Mouse (Mus musculus) heart, embryonic 14.5 days (tissue): ENCODE measurements around the gene Zfp644. TPM values are rescaled to one million over a fixed set of nuclear protein-coding genes. Genes with fewer than 3 reads are reported as not detected.

ENCODE experiments used
- ATAC-seq: fragments of 200-750 bp; cut with Nextera tagmentation; 2 replicates; pipeline ENCODE4 v1.8.0; 2017; ENCODE audit warnings: low read depth, moderate TSS enrichment; ENCODE audit not compliant: insufficient number of reproducible peaks, insufficient read depth, low FRiP score
- H3K27ac ChIP-seq, 2 experiments: fragments of 200-500 bp in 1 of 2; fragments of 300-500 bp in 1 of 2; sonication (generic) in 1 of 2; replicated peaks in 1 of 2; 2 replicates each; pipeline ENCODE4 v1.5.1; 2012 to 2014; ENCODE audit warnings: low read depth in 2 of 2, low read length in 2 of 2, control low read depth in 1 of 2, mild to moderate bottlenecking in 1 of 2, mixed read lengths in 1 of 2; ENCODE audit not compliant: control insufficient read depth in 1 of 2, insufficient read depth in 1 of 2
- H3K27me3 ChIP-seq: fragments of 300-500 bp; sonication (generic); 2 replicates; pipeline ENCODE4 v1.6.1; 2014; ENCODE audit warnings: mild to moderate bottlenecking, low read length, control low read depth; ENCODE audit not compliant: control insufficient read depth, insufficient read depth
- H3K36me3 ChIP-seq: fragments of 300-500 bp; sonication (generic); 2 replicates; pipeline ENCODE4 v1.6.1; 2014; ENCODE audit warnings: mild to moderate bottlenecking, control low read depth, low read length, mixed read lengths; ENCODE audit not compliant: control insufficient read depth, insufficient read depth
- H3K4me1 ChIP-seq, 2 experiments: fragments of 200-500 bp in 1 of 2; fragments of 300-500 bp in 1 of 2; sonication (generic) in 1 of 2; 2 replicates each; pipeline ENCODE4 v1.6.1; 2012 to 2014; ENCODE audit warnings: low read length in 2 of 2, control low read depth in 1 of 2, mixed read lengths in 1 of 2; ENCODE audit not compliant: control insufficient read depth in 2 of 2, insufficient read depth in 2 of 2
- H3K4me2 ChIP-seq: fragments of 300-500 bp; sonication (generic); 2 replicates; pipeline ENCODE4 v1.6.1; 2014; ENCODE audit warnings: mild to moderate bottlenecking, low read length
- H3K4me3 ChIP-seq, 2 experiments: fragments of 200-500 bp in 1 of 2; fragments of 300-500 bp in 1 of 2; sonication (generic) in 1 of 2; 2 replicates each; pipeline ENCODE4 v1.5.1; 2012 to 2014; ENCODE audit warnings: low read length in 2 of 2, mild to moderate bottlenecking in 2 of 2, control low read depth in 1 of 2, low read depth in 1 of 2, moderate library complexity in 1 of 2; ENCODE audit not compliant: control insufficient read depth in 1 of 2, insufficient read depth in 1 of 2
- H3K9ac ChIP-seq: fragments of 300-500 bp; sonication (generic); 2 replicates; pipeline ENCODE4 v1.6.1; 2014; ENCODE audit warnings: mild to moderate bottlenecking, low read length
- H3K9me3 ChIP-seq: fragments of 300-500 bp; sonication (generic); 2 replicates; pipeline ENCODE4 v1.6.1; 2016; ENCODE audit warnings: low read length, control low read depth; ENCODE audit not compliant: control insufficient read depth
- WGBS: fragments of 180-500 bp; shearing (Covaris S2); extraction: QIAGEN DNeasy Blood & Tissue Kit; methylation state at CpG from one replicate; pipeline ENCODE4 v1.1.7; 2014; 5-methylcytosine and 5-hydroxymethylcytosine counted together
- polyA plus RNA-seq: library from polyadenylated mRNA; unstranded; fragments of >200 nt; fragmentation: Nextera tagmentation; extraction: Ambion mirVana; gene quantifications from 2 replicates; pipeline ENCODE4 v1.2.1, GENCODE M21; 2014

Gene Zfp644
- polyA plus RNA-seq, 1 experiment from 2014 or later: 74.3 TPM

DNA sequence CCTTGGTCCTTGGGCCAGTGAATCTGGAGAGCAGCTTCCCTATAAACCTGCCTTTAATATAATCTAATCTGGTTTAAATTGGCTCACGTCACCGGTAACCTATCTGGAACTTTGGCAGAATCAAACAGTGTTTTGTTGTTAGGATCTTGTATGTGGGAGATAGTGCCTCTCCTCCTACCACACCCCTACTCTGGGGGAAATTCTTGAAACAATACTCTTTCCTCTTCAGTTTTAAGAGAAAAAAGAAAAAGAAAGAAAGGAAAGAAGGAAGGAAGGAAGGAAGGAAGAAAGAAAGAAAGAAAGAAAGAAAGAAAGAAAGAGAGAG, 13.0 kb upstream of the Zfp644 start:
- no peaks in the 10 kb centered on the region for H3K27me3 ChIP-seq
- H3K4me1 ChIP-seq: peaks cover 26 to 35% of the 10 kb centered on the region in 2 experiments
- ATAC-seq: no peak
- H3K4me3 ChIP-seq: 0 out of 4 replicates have a peak overlapping the region, but pooled peaks of 1 of the 2 experiments have one; percentile 15
- no peaks in the 10 kb centered on the region for H3K9me3 ChIP-seq
- H3K9ac ChIP-seq: no peak overlapping the region
- peak overlapping the region; percentile 27 to 38 for H3K27ac ChIP-seq
- no peaks in the 10 kb centered on the region for H3K36me3 ChIP-seq
- 9% methylated on average over 2 of the region's 2 CpGs for WGBS
- peak overlapping the region; percentile 38 for H3K4me2 ChIP-seq

DNA sequence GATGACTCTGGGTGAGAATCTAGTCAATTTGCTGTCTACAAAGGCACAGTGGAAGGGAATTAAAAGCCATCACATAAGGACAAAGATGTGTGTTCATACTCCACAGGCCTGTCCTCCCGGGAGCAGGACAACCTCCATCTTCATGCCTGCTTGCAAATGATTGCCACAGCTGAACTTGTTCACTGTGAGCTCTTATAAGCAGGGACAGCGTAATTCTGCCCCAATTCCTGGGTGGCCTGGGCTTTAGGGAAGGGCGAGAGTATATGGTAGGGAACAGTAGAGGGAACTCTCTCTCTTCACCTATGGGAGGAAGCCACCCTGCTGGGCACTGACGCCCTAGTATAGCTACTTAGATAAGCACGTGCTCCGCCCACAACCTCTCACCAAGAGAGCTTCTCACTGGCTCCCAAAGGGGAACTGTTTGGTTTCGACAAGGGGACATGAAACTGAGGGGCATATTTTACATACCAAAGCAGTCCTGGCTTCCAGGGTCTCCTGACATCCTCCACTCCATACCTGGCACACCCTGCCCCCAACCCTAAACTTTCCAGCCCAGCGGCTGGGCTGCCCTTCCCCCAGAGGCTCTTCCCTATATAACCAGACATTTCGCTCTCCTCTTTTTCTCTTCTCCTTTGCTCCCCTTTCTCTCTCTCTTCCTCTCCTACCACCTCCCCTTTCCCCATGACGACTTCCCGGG, 12.4 kb upstream of the Zfp644 start:
- WGBS: 16% methylated on average over 11 of the region's 11 CpGs
- Histone ChIP-seq H3K27me3 (no peaks in the 10 kb centered on the region), H3K9me3 (no peaks in the 10 kb centered on the region), H3K9ac (no peak overlapping the region), H3K4me2 (peak overlapping the region; percentile 38), H3K27ac (peak overlapping the region; percentile 27 to 38), H3K4me1 (peaks cover 29 to 41% of the 10 kb centered on the region in 2 experiments), H3K4me3 (0 out of 4 replicates have a peak overlapping the region, but pooled peaks of 1 of the 2 experiments have one; percentile 15), H3K36me3 (no peaks in the 10 kb centered on the region)
- ATAC-seq: peak; percentile 70

DNA sequence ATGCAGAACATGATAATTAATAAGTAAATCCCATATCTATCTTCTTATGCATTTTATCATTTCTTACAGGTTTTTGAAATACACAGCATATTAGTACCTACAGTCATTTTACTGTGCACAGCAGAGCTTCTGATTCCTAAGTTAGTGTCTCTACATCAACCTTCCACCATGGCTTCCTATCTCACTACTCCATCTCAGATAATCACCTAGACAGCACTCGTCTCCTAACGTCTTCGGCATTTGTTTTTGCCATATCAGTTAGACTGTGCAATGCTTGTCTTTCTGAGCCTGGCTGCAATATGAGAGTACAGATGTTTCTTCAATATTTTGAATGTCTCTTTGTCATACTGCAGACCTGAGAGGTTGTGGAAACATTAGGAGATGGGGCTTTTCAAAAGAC, 9.3 kb upstream of the Zfp644 start:
- Histone ChIP-seq H3K4me3 (no peak overlapping the region), H3K4me1 (peaks cover 21 to 31% of the 10 kb centered on the region in 2 experiments), H3K27ac (no peak overlapping the region), H3K36me3 (no peaks in the 10 kb centered on the region), H3K9me3 (no peaks in the 10 kb centered on the region; the same call in 1 of the 2 replicates), H3K9ac (no peak overlapping the region), H3K4me2 (no peak overlapping the region), H3K27me3 (no peaks in the 10 kb centered on the region)
- 70% methylated on average over 3 of the region's 3 CpGs for WGBS
- ATAC-seq: no peak

GRCm38 (mm10) chr5:106705162-106705561, 8.1 kb upstream of the Zfp644 start:
- H3K9ac ChIP-seq: no peak overlapping the region
- no peaks in the 10 kb centered on the region; the same call in 1 of the 2 replicates for H3K9me3 ChIP-seq
- WGBS: 11% methylated on average over 5 of the region's 5 CpGs
- H3K27me3 ChIP-seq: no peaks in the 10 kb centered on the region
- H3K4me2 ChIP-seq: no peak overlapping the region
- no peak for ATAC-seq
- peak overlapping the region in 1 of 2 experiments; percentile 45; a peak in 1 of 4 replicates for H3K27ac ChIP-seq
- peaks cover 13 to 21% of the 10 kb centered on the region in 2 experiments for H3K4me1 ChIP-seq
- H3K4me3 ChIP-seq: no peak overlapping the region
- no peaks in the 10 kb centered on the region for H3K36me3 ChIP-seq

GRCm38 (mm10) chr5:106695681-106696395, 1.2 kb downstream of the Zfp644 start:
- H3K36me3 ChIP-seq: peaks cover 11% of the 10 kb centered on the region
- ATAC-seq: peak; percentile 86
- H3K4me1 ChIP-seq: peaks cover 6 to 32% of the 10 kb centered on the region in 2 experiments
- H3K9me3 ChIP-seq: no peaks in the 10 kb centered on the region
- peak overlapping the region; percentile 99 for H3K9ac ChIP-seq
- H3K27me3 ChIP-seq: no peaks in the 10 kb centered on the region
- H3K4me3 ChIP-seq: peak overlapping the region; percentile 77 to 84
- H3K27ac ChIP-seq: peak overlapping the region; percentile 97 to 99
- H3K4me2 ChIP-seq: peak overlapping the region; percentile 78
- 0% methylated on average over 46 of the region's 63 CpGs for WGBS

- Histone ChIP-seq H3K4me1 (peaks cover 6 to 32% of the 10 kb centered on the region in 2 experiments), H3K36me3 (peaks cover 11% of the 10 kb centered on the region), H3K27ac (peak overlapping the region; percentile 97 to 99; a peak in 3 of 4 replicates), H3K9me3 (no peaks in the 10 kb centered on the region), H3K4me2 (peak overlapping the region; percentile 78), H3K27me3 (no peaks in the 10 kb centered on the region), H3K9ac (peak overlapping the region; percentile 99), H3K4me3 (peak overlapping the region; percentile 77 to 84)
- no peak for ATAC-seq
- WGBS: 31% methylated on average over 9 of the region's 9 CpGs
Measured at GRCm38 (mm10) chr5:106695141-106695540, 1.9 kb downstream of the Zfp644 start.

DNA sequence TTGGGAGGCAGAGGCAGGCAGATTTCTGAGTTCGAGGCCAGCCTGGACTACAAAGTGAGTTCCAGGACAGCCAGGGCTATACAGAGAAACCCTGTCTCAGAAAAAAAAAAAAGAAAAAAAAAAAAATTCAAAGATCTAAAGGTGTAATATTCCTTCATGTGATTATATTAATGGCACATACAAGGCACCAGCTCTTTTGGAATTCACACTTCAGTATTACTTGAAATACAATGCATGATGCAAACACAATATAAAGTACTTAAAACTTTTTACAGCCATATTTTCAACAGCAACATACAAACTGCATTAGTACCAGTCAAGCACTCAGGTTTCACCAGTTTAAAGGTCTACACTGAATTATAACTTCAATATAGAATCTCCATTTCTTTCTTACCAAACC, 2.4 kb downstream of the Zfp644 start:
- Histone ChIP-seq H3K36me3 (peaks cover 13% of the 10 kb centered on the region), H3K4me2 (peak overlapping the region; percentile 78), H3K4me3 (peak overlapping the region in 1 of 2 experiments; percentile 84; a peak in 2 of 4 replicates), H3K4me1 (peaks cover 6 to 32% of the 10 kb centered on the region in 2 experiments), H3K27ac (no peak overlapping the region), H3K9me3 (no peaks in the 10 kb centered on the region), H3K9ac (0 out of 2 replicates have a peak overlapping the region, but pooled peaks have one; percentile 99), H3K27me3 (no peaks in the 10 kb centered on the region)
- 95% methylated on average over 1 of the region's 1 CpGs for WGBS
- no peak for ATAC-seq
